Mouse (Mus musculus) c-Kit-negative CD71-positive TER-119-positive erythroid progenitor cells, embryonic 14.5 days (primary cell): ENCODE data around the gene Thpo.

Experiments
- DNase-seq: peaks from one replicate; pipeline ENCODE4 v3.0.0-alpha.2; 2013; ENCODE audit warnings: low read depth, low spot score

The Thpo gene

DNA sequence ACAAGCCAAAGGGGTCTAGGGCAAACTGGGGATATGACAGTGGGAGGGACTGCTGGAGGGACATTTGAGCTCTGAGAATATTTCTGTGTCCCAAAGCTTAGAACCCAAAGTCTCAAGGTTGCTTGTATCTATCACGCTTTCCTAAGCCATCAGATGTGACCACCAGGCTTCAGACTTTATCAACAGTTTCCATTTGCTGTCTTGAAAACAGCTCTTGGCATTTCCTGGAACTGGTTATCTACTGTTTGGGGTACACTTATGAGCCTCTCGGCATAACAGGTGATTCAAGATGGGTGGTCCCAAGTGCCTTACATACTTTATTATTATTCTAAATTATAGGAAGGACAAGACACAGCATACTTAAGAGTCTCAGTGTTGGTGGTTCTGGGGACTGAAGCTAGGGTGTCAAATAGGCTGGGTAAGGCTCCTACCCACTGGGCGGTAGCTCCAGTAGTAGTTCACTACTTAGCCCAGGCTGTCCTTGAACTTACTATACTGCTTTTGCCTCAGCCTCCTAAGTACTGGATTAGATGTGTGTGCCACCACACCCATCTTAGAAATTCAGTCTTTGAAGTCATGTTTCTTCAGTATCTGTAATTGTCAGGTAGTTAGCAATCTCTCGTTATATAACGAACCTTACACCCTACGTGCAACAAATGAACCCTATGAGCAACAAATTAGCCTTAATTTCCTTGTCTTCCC is 30.5 kb downstream of the Thpo start:
- no peak for DNase-seq

DNA sequence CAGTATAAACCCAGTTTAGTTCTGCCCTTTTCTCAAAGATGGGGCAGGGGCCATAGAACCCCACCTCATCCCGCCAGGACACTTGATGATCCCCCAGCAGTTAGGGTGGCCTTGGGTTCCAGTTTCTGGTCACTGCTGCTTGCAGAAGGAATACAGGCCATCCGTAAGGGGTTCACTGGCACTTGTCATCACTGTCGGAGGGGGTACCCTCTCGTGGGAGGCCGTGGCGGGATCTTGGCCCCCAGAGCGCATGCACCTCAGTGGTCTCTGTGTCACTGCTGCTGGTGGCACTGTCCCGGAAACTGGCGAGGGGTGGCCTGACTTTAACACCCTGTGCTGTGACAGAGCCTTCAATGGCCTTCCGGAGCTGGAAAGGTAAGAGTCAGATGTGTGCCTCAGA is 31.2 kb downstream of the Thpo start:
- no peak for DNase-seq

DNA sequence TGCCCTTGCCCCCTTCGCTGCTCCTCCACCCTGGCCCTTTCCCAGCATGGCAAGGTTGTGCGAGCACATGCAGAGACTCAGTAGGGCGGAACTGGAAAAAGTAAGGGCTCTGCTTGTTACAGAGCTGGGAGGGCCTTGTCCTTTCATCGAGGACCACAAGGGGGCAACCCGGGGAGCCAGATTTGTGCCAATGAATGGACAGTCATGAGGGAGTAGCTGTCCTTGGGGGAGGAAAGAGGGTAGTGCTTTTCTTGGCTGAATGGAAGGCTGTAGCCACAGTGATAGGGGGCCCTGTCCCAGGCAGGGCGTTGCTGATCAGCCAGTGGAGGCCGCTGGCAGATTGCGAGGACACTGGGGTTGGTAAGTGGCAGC is 31.8 kb downstream of the Thpo start:
- DNase-seq: peak; percentile 66

DNA sequence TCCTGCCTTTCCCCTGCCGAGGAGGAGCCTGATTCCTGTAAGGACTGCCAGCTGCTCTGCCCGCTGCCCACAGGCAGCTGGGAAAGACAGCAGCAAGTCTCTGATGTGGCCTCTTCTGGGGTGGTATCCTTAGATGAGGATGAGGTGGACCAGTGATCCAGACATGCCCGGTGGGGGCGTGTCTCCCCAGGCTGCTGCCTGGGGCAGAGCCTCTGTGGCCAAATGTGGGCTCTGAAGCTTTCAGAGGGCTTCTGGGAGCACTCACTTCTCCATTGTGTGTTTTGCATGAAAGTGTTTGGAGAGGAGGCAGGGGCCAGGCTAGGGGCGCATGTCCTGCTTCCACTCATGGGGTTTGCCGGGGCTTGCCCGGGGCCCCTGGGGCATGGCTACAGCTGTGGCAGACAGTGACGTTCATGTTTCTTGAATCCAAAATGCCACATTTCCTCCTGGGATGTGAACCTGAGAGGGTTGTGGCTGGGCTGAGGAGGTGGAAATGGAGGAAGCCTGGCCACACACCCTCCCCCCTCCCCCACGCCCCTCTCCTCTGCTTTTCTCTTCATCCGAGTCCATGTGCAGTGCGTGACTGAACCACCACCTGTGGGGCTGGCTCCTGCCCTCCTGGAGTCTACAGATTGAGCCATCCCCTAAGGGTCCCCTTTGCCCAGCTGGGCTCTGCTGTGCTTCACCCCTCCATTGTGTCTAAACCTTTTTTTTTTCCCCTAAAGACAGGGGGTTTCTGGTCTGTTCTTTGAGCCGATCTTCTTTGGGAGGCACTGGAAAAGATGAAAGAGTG is 32.4 kb downstream of the Thpo start:
- DNase-seq: no peak

DNA sequence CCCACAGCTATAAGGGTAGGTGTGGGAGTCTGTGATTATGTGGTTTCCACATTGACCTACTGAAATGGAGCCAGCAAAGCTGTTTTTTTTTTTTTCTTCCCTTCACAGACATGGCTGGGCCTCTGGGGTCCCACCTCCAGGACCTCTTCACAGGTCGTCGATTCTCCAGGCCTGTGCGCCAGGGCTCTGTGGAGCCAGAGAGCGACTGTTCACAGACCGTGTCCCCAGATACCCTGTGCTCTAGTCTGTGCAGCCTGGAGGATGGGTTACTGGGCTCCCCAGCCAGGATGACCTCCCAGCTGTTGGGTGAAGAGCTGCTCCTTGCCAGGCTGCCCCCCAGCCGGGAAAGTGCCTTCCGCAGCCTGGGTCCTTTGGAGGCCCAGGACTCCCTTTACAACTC is 33.0 kb downstream of the Thpo start:
- DNase-seq: no peak

DNA sequence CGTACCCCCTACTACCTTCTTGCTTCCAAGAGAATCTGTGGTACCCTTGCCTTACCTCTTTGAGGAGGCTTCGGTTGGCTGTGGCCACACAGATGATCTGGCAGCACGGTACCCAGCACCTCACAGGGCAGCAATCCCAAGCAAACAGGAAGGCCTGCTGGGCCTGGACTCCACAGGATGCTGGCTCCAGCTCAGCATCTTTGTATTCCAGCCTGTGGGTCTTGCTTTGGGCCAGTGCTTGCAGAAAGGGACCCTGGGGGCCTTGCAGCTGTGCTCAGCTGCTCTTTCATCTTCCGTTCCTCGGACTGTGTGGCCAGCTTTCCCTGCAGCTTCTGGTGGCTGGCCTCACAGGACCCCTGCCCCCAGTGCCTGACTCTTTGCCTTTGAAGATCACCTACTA is 34.3 kb downstream of the Thpo start:
- DNase-seq: no peak

DNA sequence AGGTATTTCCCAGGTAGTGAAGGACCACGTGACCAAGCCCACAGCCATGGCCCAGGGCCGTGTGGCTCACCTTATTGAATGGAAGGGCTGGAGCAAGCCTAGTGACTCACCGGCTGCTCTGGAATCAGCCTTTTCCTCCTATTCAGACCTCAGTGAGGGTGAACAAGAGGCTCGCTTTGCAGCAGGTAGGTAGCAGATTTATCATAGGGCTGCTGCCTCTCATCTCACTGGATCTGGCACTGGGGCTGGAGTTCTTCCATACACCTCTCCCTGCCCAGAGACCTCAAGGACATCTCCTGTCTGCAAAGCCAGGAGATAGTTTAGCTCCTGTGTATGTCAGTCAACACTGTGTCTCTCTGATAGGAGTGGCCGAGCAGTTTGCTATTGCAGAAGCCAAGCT is 35.0 kb downstream of the Thpo start:
- no peak for DNase-seq

DNA sequence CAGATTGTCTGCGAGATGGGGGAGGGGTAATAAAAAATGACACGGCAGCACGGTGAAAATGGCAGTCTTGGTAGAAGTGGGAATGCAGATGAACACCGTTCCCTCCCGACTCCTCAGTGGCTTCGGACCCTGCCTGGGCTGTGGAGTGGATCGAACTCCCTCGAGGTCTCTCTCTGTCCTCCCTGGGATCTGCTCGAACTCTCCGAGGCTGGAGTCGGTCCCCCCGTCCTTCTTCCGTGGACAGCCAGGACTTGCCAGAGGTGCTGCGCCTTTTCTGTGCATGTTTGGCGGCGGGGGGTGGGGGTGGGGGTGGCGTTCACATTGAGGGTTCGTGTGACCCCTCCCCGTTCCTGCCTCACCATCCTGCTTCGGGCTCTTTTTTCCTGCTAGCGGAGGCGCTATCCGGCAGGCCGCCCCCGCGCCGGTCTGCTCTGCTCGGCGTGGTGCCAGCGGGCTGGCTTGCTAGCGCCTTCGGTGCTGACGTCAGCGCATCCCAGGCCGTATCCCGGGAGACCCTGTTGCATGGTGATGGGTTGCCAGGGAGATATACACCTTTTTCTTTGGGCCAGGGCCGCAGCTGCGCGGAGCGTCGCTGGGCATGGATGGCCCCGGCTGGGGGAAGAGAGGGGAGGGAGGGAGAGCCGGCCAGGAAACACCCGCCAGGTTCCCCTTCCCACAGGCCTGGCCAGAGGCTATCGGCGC is 38.5 kb downstream of the Thpo start:
- no peak for DNase-seq

DNA sequence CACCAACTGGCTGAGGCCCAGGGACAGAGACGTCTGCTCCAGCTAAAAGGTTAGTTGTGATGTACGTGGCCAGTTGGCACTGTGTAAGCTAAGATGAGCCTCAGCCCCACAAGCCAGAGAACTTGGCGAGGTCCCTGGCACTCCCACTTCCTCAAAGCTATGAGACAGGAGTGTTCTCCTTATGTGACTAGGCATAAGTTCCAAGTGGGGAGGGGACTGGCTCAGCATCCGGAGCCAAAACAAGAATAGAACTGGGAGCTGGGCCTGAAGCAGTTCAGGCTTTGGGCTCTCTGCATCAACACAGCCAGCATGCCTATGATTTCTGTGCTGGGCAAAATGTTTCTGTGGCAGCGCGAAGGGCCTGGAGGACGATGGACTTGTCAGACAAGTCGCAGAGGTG is 39.5 kb downstream of the Thpo start:
- no peak for DNase-seq

DNA sequence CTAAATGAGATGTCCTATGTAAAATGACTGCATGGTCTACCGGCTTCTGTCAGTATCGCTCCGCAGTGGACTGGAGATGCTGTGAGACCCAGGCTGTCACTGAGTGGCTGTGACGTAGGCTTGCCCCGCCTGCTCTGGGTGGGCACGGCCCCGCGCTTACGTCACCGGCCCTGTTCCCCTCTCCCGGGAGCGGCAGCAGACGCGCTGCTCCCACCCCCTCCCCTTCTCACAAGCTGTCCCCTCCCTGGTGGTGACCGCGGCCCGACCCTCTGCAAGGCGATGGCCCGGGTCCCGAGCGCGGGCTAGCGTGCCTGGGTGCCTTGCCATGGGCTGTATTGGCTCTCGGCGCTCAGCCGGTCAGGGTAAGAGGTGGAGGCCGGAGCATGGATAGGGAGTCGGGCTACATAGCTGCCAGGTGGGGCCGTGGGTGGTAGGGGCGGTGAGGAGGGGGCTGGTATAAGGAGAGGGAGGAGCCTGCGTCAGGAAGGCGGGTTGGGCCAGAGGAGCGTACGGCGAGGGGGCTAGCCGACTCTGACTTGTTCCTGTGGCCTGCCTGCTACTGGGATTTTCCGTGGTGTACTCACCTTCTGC is 41.1 kb downstream of the Thpo start, which contains the start of gene Fam131a:
Gene Fam131a (plus strand): TSS at position 131 of the 591 bp plus-strand sequence.
- no peak for DNase-seq

DNA sequence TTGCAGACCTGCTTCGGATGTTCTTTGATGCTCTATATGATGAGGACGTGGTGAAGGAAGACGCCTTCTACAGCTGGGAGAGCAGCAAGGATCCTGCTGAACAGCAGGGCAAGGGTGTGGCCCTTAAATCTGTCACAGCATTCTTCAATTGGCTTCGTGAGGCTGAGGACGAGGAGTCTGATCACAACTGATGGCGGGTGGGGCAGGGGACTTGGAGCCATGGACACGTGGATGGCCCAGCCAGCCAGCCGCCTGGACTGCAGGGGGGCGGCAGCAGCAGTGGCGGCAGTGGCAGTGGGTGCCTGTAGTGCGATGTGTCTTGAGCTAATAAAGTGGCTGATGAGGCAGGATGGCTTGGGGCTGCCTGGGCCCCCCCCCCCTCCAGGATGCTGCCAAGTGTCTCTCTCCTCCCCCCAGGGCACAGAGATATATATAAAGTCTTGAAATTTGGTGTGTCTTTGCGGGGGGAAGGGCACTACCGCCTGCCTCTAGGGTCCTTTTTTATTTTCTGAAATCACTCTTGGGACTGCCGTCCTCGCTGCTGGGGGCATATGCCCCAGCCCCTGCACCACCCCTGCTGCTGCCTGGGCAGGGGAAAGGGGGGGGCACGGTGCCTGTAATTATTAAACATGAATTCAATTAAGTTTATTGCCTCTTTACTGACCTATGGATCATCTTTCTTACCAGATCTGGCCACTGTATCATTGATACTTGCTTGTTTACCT is 41.9 kb downstream of the Thpo start:
- no peak for DNase-seq

DNA sequence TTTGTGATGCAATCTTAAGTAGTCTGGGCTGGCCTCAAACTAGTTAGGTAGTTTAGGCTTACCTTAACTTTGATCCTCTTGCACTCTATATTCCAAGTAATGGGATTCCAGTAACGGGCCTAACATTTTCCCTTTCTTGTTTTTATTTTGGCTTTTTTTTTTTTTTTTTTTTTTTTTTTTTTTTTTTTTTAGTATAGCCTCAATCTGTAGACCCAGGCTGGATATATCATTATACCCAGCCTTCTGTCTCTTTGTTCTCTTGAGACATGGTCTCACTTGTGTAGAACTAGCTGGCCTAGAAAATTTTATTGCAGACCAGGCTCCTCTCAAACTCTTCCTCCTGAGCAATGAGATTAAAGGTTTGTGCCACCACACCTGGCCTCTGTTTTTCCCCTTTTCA is 42.7 kb downstream of the Thpo start:
- no peak for DNase-seq

DNA sequence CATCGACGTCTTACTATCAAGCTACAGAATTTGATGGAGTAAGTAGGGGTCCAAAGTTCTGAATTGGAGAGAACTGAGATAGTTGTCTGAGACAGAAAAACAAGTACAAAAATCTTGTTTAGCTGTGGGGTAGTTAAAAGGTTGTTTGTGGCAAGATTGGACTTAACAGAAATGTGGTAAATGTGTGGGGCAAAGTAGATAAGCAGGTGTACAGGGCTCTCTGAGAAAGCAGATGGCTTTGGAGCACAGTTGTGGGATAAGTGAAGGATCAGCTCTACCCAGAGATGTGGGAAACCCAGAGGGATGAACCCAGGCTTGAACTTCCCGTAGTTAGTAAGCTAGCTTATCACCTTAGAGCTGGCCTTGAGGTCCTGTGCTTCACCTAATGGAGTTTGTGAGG is 43.5 kb downstream of the Thpo start:
- DNase-seq: no peak

DNA sequence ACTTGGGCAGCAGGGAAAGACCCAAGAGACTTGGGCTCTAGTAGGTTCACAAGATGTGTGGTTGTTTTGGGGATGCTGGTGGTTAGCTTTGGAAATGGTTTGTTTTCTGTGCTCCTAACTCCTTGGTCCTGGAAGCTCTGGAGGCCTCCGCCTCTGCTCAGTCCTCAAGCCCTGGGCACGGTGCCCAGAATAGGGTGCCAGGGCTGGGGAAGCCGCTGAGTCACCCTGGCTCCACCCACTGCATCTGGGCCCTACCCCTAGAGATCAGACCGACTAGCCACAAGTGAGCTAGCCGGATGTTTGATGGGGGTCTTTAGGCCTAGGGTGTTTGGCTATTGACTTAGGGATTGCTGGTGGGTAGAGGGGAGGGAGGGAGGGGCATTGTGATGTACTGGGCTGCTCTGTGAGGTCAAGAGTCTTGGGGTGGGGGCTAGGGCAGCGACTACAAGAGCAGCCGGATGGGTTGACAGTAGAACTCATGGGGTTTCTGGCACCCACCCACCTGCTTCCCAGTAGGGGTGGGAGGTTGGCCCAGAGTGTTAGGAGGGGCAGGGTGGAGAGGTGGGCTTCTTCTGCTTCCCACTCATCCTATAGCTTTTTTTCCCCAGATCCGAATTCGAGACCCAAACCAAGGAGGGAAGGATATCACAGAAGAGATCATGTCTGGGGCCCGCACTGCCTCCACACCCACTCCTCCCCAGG is 56.2 kb downstream of the Thpo start:
- DNase-seq: peak; percentile 53

DNA sequence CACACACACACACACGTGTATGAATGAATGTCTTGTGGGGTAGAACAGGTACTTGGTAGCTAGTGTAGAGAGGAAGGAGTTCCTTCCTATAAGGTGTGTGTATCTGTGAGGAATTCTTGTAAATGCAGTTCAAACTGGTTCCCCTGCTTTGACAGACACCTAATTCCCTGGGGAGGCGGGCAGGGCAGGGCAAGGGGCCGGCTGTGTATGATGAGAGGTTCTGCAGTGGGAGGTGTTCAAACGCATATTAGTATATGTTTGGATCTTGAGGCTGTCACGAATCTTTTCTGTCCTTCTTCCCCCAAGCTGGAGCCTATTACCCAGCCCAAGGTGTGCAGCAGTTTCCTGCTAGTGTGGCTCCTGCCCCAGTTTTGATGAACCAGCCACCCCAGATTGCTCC is 56.9 kb downstream of the Thpo start:
- no peak for DNase-seq

DNA sequence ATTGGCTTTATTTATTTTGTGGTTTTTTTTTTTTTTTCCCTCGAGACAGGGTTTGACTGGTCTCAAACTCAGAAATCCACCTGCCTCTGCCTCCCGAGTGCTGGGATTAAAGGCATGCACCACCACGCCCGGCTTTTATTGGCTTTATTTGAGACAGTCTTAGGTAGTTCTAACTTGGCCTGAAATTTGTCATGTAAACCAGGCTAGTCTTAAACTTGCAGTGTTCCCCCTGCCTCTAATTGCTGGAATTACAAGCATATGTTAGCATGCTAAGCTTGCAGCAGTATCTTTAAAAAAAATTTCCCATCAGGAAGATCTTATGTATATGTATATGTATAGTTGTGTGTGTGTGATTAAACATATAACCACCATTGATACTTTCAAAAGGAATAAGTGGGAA is 57.6 kb downstream of the Thpo start:
- DNase-seq: no peak

DNA sequence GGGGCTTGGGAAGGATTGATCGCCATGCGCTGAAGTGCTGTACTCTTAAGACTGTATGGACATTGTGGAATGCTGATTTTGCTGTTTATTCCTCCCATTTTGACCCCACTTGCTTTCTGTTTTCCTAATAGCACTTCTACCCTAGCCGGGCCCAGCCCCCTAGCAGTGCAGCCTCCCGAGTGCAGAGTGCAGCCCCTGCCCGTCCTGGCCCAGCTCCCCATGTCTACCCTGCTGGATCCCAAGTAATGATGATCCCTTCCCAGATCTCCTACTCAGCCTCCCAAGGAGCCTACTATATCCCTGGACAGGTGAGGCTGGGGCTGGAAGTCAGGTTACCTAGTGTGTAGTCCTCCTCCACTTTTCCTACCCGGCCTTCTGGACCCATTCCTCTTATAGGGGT is 59.1 kb downstream of the Thpo start:
- DNase-seq: no peak
